In the genomic region with DNA sequence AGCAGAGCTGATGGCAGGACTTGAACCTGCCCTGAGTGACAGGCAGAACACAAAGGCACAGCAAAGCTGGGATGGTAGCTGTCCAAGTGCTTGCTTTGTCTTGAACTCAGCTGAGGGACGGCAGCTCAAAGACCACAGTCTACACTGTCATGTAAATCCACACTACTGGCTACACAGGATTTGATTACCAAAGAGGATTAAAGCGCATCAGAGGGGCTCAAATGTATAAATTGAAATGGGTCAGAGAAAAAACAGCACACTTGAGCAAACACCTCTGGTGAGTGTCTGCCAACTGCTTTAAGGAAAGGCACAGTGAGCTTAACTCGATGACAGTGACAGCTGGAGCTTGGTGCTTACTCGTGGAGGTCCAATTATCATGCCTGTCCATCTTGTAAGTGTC, we compare ENCODE assay signal across 29 mouse cellular contexts. TPM values are rescaled to one million over a fixed set of nuclear protein-coding genes. Genes with fewer than 3 reads are reported as not detected.
DNase-seq lines count a peak whose midpoint lies in the region; ATAC-seq and TF ChIP-seq lines count a peak whose summit lies in the region.
"Had no signal": no experiment of that assay in that cellular context is flagged by ENCODE, and none has a peak within 500 bp of the region (broad histone marks: within the 10 kb centered on the region; RNA-seq: fewer than 3 reads in every experiment).

No protein-coding gene starts in this region.

- H3K4me3 ChIP-seq in midbrain, embryonic 11.5 days (ENCODE audit: low read depth, low read length): no peak overlapping the region
- no peak overlapping the region for H3K4me3 ChIP-seq in midbrain, embryonic 15.5 days
- H3K4me3 ChIP-seq in midbrain, embryonic 14.5 days (replicated peaks; ENCODE audit: low read depth, low read length): no peak overlapping the region
- no peak overlapping the region for H3K4me3 ChIP-seq in midbrain, postnatal 0 days (ENCODE audit: low read depth, low read length)
- H3K4me3 ChIP-seq: embryonic facial prominence, embryonic 12.5 days; erythroblast, embryonic 14.5 days; forebrain, embryonic 12.5 days; forebrain, embryonic 15.5 days; heart, adult 2 months; heart, embryonic 10.5 days; heart, embryonic 13.5 days; hindbrain, embryonic 12.5 days; hindbrain, embryonic 15.5 days had no signal

- H3K27me3 ChIP-seq in midbrain, embryonic 11.5 days (ENCODE audit: control insufficient read depth, insufficient read depth, low read length): no peaks in the 10 kb centered on the region
- no peaks in the 10 kb centered on the region for H3K27me3 ChIP-seq in midbrain, embryonic 15.5 days (replicated peaks)
- H3K27me3 ChIP-seq in midbrain, embryonic 14.5 days (ENCODE audit: control insufficient read depth, insufficient read depth, low read length): no peaks in the 10 kb centered on the region
- no peaks in the 10 kb centered on the region for H3K27me3 ChIP-seq in midbrain, postnatal 0 days (ENCODE audit: insufficient read depth, low read length)
- H3K27me3 ChIP-seq: CH12.LX; embryonic facial prominence, embryonic 12.5 days; forebrain, embryonic 12.5 days; forebrain, embryonic 15.5 days; heart, embryonic 13.5 days; hindbrain, embryonic 12.5 days; hindbrain, embryonic 15.5 days; Patski had no signal

- no peaks in the 10 kb centered on the region for H3K9me3 ChIP-seq in midbrain, embryonic 11.5 days (ENCODE audit: control insufficient read depth, low read length)
- H3K9me3 ChIP-seq in midbrain, embryonic 15.5 days: no peaks in the 10 kb centered on the region
- H3K9me3 ChIP-seq in midbrain, embryonic 14.5 days (ENCODE audit: control insufficient read depth, low read length): no peaks in the 10 kb centered on the region
- H3K9me3 ChIP-seq in midbrain, postnatal 0 days (ENCODE audit: low read length): no peaks in the 10 kb centered on the region
- H3K9me3 ChIP-seq: embryonic facial prominence, embryonic 12.5 days; forebrain, embryonic 15.5 days; heart, embryonic 10.5 days; heart, embryonic 13.5 days; hindbrain, embryonic 12.5 days; hindbrain, embryonic 15.5 days had no signal

- H3K4me2 ChIP-seq in midbrain, embryonic 11.5 days: no peak overlapping the region
- H3K4me2 ChIP-seq in midbrain, embryonic 15.5 days: no peak overlapping the region
- no peak overlapping the region for H3K4me2 ChIP-seq in midbrain, embryonic 14.5 days (ENCODE audit: low read length)
- no peak overlapping the region for H3K4me2 ChIP-seq in midbrain, postnatal 0 days (ENCODE audit: low read depth, low read length, poor library complexity, severe bottlenecking)
- H3K4me2 ChIP-seq: embryonic facial prominence, embryonic 12.5 days; forebrain, embryonic 12.5 days; forebrain, embryonic 15.5 days; heart, embryonic 13.5 days; hindbrain, embryonic 12.5 days; hindbrain, embryonic 15.5 days had no signal

- peaks cover 27% of the 10 kb centered on the region for H3K36me3 ChIP-seq in midbrain, embryonic 11.5 days (ENCODE audit: control insufficient read depth, insufficient read depth, low read length)
- peaks cover 27% of the 10 kb centered on the region for H3K36me3 ChIP-seq in midbrain, embryonic 15.5 days (replicated peaks)
- H3K36me3 ChIP-seq in midbrain, embryonic 14.5 days (ENCODE audit: control insufficient read depth, insufficient read depth, low read length): peaks cover 40% of the 10 kb centered on the region
- peaks cover 25% of the 10 kb centered on the region for H3K36me3 ChIP-seq in midbrain, postnatal 0 days (ENCODE audit: insufficient read depth, low read length)

- ATAC-seq in midbrain, embryonic 11.5 days (ENCODE audit: low FRiP score): 0 out of 2 replicates have a peak, but pooled peaks have one; percentile 33
- ATAC-seq in midbrain, embryonic 15.5 days (replicated peaks): no peak
- no peak for ATAC-seq in midbrain, embryonic 14.5 days (ENCODE audit: low FRiP score, low TSS enrichment)
- no peak for ATAC-seq in midbrain, postnatal 0 days (ENCODE audit: low FRiP score)
- ATAC-seq in frontal cortex, adult (ENCODE audit: low TSS enrichment): no peak
- ATAC-seq: activated CD4-positive, CD25-positive, alpha-beta regulatory T cell, adult 4 months; forebrain, embryonic 15.5 days; Patski had no signal

- no peak overlapping the region for H3K27ac ChIP-seq in midbrain, embryonic 11.5 days (ENCODE audit: low read depth, low read length)
- no peak overlapping the region for H3K27ac ChIP-seq in midbrain, embryonic 15.5 days
- H3K27ac ChIP-seq in midbrain, embryonic 14.5 days (replicated peaks; ENCODE audit: low read depth, low read length): peak overlapping the region; percentile 26; the same call in 1 of the 2 replicates
- H3K27ac ChIP-seq in midbrain, postnatal 0 days (ENCODE audit: low read depth, low read length): no peak overlapping the region
- H3K27ac ChIP-seq: embryonic facial prominence, embryonic 12.5 days; forebrain, embryonic 12.5 days; forebrain, embryonic 15.5 days; heart, adult 2 months; heart, embryonic 10.5 days; heart, embryonic 13.5 days; hindbrain, embryonic 15.5 days had no signal

- no peak for DNase-seq in midbrain, embryonic 11.5 days (ENCODE audit: low spot score, missing footprints)
- DNase-seq in midbrain, embryonic 14.5 days: no peak
- no peak for DNase-seq in midbrain, postnatal 0 days (ENCODE audit: low spot score)
- peak; percentile 34 for DNase-seq in retina, embryonic 14.5 days (ENCODE audit: low spot score)
- no peak for DNase-seq in urinary bladder, postnatal 4 days (ENCODE audit: low spot score in 2 of 2)
- DNase-seq: adrenal gland, postnatal 10 days; adrenal gland, postnatal 36 days; B cell, adult 2 months; cerebellum, adult 18-20 months; cerebellum, adult 9-10 months; cerebellum, postnatal 14 days; gastrocnemius, postnatal 10 days; gastrocnemius, postnatal 36 days; heart, adult 2 months had no signal

- 45% methylated on average over 4 of the region's 4 CpGs for WGBS in midbrain, embryonic 11.5 days
- WGBS in midbrain, embryonic 15.5 days: 25% methylated on average over 4 of the region's 4 CpGs
- 16% methylated on average over 4 of the region's 4 CpGs for WGBS in midbrain, embryonic 14.5 days
- 24% methylated on average over 4 of the region's 4 CpGs for WGBS in midbrain, postnatal 0 days

- TF ChIP-seq CTCF in midbrain, postnatal 0 days (IDR thresholded peaks at IDR 0.05): no peak

- no peak overlapping the region for H3K9ac ChIP-seq in midbrain, embryonic 11.5 days (ENCODE audit: low read length)
- H3K9ac ChIP-seq in midbrain, embryonic 15.5 days: no peak overlapping the region
- H3K9ac ChIP-seq in midbrain, embryonic 14.5 days (replicated peaks; ENCODE audit: low read length): no peak overlapping the region
- no peak overlapping the region for H3K9ac ChIP-seq in midbrain, postnatal 0 days (replicated peaks; ENCODE audit: low read length, poor library complexity, severe bottlenecking)
- H3K9ac ChIP-seq: embryonic facial prominence, embryonic 12.5 days; forebrain, embryonic 12.5 days; forebrain, embryonic 15.5 days; heart, embryonic 13.5 days; hindbrain, embryonic 12.5 days; hindbrain, embryonic 15.5 days had no signal

- peaks cover 6% of the 10 kb centered on the region for H3K4me1 ChIP-seq in midbrain, embryonic 11.5 days (ENCODE audit: control insufficient read depth, insufficient read depth, low read length)
- H3K4me1 ChIP-seq in midbrain, embryonic 15.5 days: peaks cover 7% of the 10 kb centered on the region; the same call in 1 of the 2 replicates
- H3K4me1 ChIP-seq in midbrain, embryonic 14.5 days (ENCODE audit: control insufficient read depth, insufficient read depth, low read length): 0 out of 2 replicates have a peak, but pooled peaks cover 6% of the 10 kb centered on the region
- H3K4me1 ChIP-seq in midbrain, postnatal 0 days (ENCODE audit: insufficient read depth, low read length): no peaks in the 10 kb centered on the region
- H3K4me1 ChIP-seq: embryonic facial prominence, embryonic 12.5 days; forebrain, embryonic 15.5 days had no signal

RNA-seq across cellular contexts. Expression of a gene that starts 14.4 kb away (rescaled TPM):
- 252 and 273 TPM in 2 replicates for polyA plus RNA-seq in midbrain, embryonic 11.5 days (2014; fragmentation: Nextera tagmentation; extraction: Ambion mirVana)
- 327 TPM in 2 replicates for polyA plus RNA-seq in midbrain, embryonic 15.5 days (2015; fragmentation: Nextera tagmentation; extraction: Ambion mirVana)
- polyA plus RNA-seq in midbrain, embryonic 14.5 days (2014; fragmentation: Nextera tagmentation; extraction: Ambion mirVana): 286 and 299 TPM in 2 replicates
- 191 and 233 TPM in 2 replicates for total RNA-seq in midbrain, postnatal 0 days (2014; rRNA removed)
- 402 and 414 TPM in 2 replicates for polyA plus RNA-seq in midbrain, postnatal 0 days (2015; fragmentation: Nextera tagmentation; extraction: Ambion mirVana)

RNA-seq across cellular contexts. Expression of a gene that starts 43.8 kb away (rescaled TPM):
- 5.8 and 5.9 TPM in 2 replicates for polyA plus RNA-seq in midbrain, embryonic 11.5 days (2014; fragmentation: Nextera tagmentation; extraction: Ambion mirVana)
- 10.5 and 10.7 TPM in 2 replicates for polyA plus RNA-seq in midbrain, embryonic 15.5 days (2015; fragmentation: Nextera tagmentation; extraction: Ambion mirVana)
- polyA plus RNA-seq in midbrain, embryonic 14.5 days (2014; fragmentation: Nextera tagmentation; extraction: Ambion mirVana): 8.0 and 11.5 TPM in 2 replicates
- not detected in 2 replicates for total RNA-seq in midbrain, postnatal 0 days (2014; rRNA removed)
- 11.2 and 12.0 TPM in 2 replicates for polyA plus RNA-seq in midbrain, postnatal 0 days (2015; fragmentation: Nextera tagmentation; extraction: Ambion mirVana)
- total RNA-seq: hematopoietic stem cell, adult 5-6 weeks had no signal
- polyA plus RNA-seq: activated CD4-positive, CD25-positive, alpha-beta regulatory T cell, adult 4 months; erythroblast, embryonic 14.5 days; G1E had no signal
